Comparison of ENCODE assay signal across 8 mouse cellular contexts in the genomic region with DNA sequence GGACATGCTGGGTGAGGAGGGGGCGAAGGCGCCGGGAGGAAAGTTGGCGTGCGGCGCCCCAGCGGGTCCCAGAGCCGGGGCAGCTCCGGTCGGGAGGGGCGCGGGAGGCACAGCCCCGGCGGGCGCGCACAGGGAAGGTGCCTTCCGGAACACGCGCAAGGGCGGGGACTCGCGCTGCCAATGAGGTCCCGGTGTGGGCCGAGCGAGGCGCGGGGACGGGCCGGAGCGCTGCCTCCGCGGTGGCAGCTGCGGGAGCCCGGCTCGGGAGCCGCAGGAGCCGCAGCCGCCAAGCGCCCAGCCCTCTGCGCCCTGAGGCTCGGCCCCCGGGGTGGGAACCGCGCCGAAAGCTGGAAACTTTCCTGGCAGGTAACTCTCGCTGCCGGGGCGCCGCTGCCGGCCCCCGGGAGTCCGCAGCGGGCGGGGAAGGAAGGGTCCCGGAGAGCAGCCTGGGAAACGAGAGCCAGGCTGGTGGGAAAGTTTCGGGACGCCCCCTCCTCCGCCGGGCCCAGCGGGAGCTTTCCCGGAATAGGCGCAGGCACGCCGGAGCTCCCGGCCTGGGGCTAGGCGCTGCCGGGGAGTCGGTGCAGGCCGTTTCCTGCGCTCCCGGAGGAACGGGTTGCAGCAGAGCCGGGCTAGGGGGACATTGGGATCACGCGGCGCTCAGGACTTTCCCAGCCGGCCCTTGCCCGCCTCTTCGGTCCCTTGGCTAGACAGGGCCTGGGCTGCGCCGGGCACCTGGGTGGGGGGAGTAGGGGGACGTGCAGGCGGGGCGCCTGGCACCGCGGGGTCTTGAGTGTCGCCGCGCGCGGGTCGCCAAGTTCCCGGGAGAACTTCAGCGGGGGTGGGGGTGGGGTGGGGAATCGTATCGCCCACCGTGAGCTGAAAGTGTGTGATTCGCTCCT. TPM values are rescaled to one million over a fixed set of nuclear protein-coding genes. Genes with fewer than 3 reads are reported as not detected.
DNase-seq lines count a peak whose midpoint lies in the region; ATAC-seq lines count a peak whose summit lies in the region.

Tanc1 (plus strand) TSS at position 212 of the 902 bp plus-strand sequence.

- peaks cover 46% of the 10 kb centered on the region for H3K4me1 ChIP-seq in intestine, embryonic 14.5 days (replicated peaks; ENCODE audit: control insufficient read depth, insufficient read depth, low read length)

- peak within 1 kb of the TSS; percentile 91 for H3K9ac ChIP-seq in intestine, embryonic 14.5 days (ENCODE audit: low read length)

- peak within 1 kb of the TSS; percentile 89 for H3K4me3 ChIP-seq in intestine, embryonic 14.5 days (ENCODE audit: low read depth, low read length)

- intact Hi-C loops in gastrocnemius, postnatal 36 days (cut with DNase I), result no loop called here
- intact Hi-C loops in left cerebral cortex, postnatal 25 days (cut with DNase I), result loop anchor here (5.0 kb wide), 2 partner anchors 70 to 130 kb away; no protein-coding TSS in a partner anchor

- WGBS in intestine, embryonic 14.5 days, result under 1% methylated on average over 95 of the region's 99 CpGs

- H3K36me3 ChIP-seq in intestine, embryonic 14.5 days (ENCODE audit: control insufficient read depth, insufficient read depth, low read length), result no peaks in the 10 kb centered on the region

- DNase-seq in adrenal gland, adult 18-20 months (ENCODE audit: low spot score in 2 of 2), result peak; percentile 85 to 90
- DNase-seq in embryo, embryonic 10 days (ENCODE audit: low spot score), result peak; percentile 91
- DNase-seq in gastrocnemius, postnatal 36 days, result peak; percentile 72 to 83
- peak; percentile 89 for DNase-seq in intestine, embryonic 14.5 days (ENCODE audit: low spot score)
- peak; percentile 81 to 82 for DNase-seq in left cerebral cortex, postnatal 25 days (ENCODE audit: low spot score in 2 of 2)
- peak; percentile 72 to 80 for DNase-seq in right cerebral cortex, postnatal 36 days (ENCODE audit: low spot score in 2 of 2)
- DNase-seq in urinary bladder, postnatal 4 days (ENCODE audit: low spot score in 2 of 2), result peak; percentile 83 to 87

- ATAC-seq in intestine, embryonic 14.5 days (replicated peaks; ENCODE audit: low FRiP score, low TSS enrichment, low read depth), result peak; percentile 94
- peak; percentile 95 for ATAC-seq in megakaryocyte-erythroid progenitor cell, adult 5-6 weeks (replicated peaks; ENCODE audit: low FRiP score, low TSS enrichment, poor library complexity, severe bottlenecking)

- no peaks in the 10 kb centered on the region for H3K27me3 ChIP-seq in intestine, embryonic 14.5 days (replicated peaks; ENCODE audit: control insufficient read depth, insufficient read depth, low read length)

- H3K9me3 ChIP-seq in intestine, embryonic 14.5 days (ENCODE audit: control insufficient read depth, low read length), result no peaks in the 10 kb centered on the region

- H3K27ac ChIP-seq in intestine, embryonic 14.5 days (ENCODE audit: low read depth), result peak within 1 kb of the TSS; percentile 92

- peak within 1 kb of the TSS; percentile 80 for H3K4me2 ChIP-seq in intestine, embryonic 14.5 days (ENCODE audit: low read length)

RNA-seq across cellular contexts. Expression of gene Tanc1, which starts in this region (rescaled TPM):
- total RNA-seq in adrenal gland, adult 18-20 months (2021), result 10 to 100 TPM; 15.2 to 15.7 TPM
- 1 to 10 TPM; 6.8 to 8.3 TPM for total RNA-seq in gastrocnemius, postnatal 36 days (2021)
- polyA plus RNA-seq in intestine, embryonic 14.5 days (2014; fragmentation: Nextera tagmentation; extraction: Ambion mirVana), result 24.8 and 25.0 TPM in 2 replicates
- 10 to 100 TPM; 20.1 to 25.4 TPM for total RNA-seq in left cerebral cortex, postnatal 25 days (2021)
- total RNA-seq in megakaryocyte-erythroid progenitor cell, adult 5-6 weeks (2014; fragmentation: Nextera tagmentation), result 4.5 and 7.9 TPM in 2 replicates
- total RNA-seq in megakaryocyte-erythroid progenitor cell, adult 5-6 weeks (2017), result 3.5 and 4.6 TPM in 2 replicates

Comparison
In these comparisons a context has a peak if more than half of its experiments do, and no peak if none do; other contexts are left out.
1. Peak in every context shown above with its lines: DNase-seq, ATAC-seq, H3K4me3 ChIP-seq and H3K27ac ChIP-seq.